Mouse (Mus musculus) splenic B cell, adult 2 months (primary cell): ENCODE data around the gene Cd99l2.

Source experiments
- DNase-seq: peaks from one replicate; pipeline ENCODE4 v3.0.0-alpha.2; 2011; ENCODE audit warnings: low read depth, low spot score
- H3K27me3 ChIP-seq: 2 replicates; pipeline ENCODE4 v1.6.1; 2012; ENCODE audit warnings: mild to moderate bottlenecking, low read length, moderate library complexity, mixed read lengths; ENCODE audit not compliant: control insufficient read depth, poor library complexity, insufficient read depth, severe bottlenecking
- H3K36me3 ChIP-seq: 2 replicates; pipeline ENCODE4 v1.6.1; 2012; ENCODE audit warnings: mild to moderate bottlenecking, low read length, moderate library complexity, mixed read lengths; ENCODE audit not compliant: control insufficient read depth, poor library complexity, insufficient read depth, severe bottlenecking

The Cd99l2 gene

GRCm38 (mm10) chrX:71489353-71489752 is 3.3 kb downstream of the Cd99l2 start:
- peak; percentile 28 for DNase-seq
- H3K36me3 ChIP-seq = no peaks in the 10 kb centered on the region

DNA sequence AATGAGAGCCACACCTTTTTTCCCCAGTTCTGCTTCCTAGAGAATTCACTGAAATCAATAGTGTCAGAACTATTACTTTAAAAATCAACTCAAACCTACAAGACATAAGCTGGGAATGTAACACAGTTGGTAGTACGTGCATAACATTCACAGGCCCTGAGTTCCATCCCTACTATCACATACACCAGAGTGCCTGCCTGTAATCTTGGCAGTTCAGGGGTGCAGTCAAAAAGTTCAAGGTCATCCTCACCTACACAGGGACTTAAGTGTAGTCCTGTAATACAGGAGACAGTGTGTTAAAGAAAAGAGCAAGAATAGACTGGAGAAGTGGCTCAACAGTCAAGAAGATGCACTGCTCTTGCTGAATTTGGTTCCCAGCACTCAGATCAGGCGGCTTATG is 10.4 kb downstream of the Cd99l2 start:
- DNase-seq = no peak
- no peaks in the 10 kb centered on the region for H3K36me3 ChIP-seq

More at GRCm38 (mm10) chrX:71489353-71489752, 3.3 kb downstream of the Cd99l2 start:
- no peaks in the 10 kb centered on the region for H3K27me3 ChIP-seq

DNA sequence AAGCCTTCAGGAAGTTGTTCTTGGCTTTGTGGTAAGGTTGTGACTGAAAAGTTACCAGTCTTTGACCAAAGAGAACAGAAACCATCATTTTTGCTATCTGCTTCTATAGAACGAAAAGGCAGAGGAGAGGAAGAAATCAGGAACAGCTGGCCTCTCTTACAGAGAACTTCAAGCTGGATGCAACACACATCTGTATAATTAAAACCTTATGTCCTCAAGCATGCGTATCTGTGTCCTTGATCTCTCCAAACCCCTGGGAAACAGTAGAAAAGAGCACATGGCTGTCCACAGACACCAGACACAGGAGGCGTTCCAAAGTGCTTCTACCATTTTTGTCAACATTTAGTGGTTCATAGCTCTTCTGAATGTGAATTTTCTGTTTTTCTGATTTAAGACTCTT is 16.7 kb downstream of the Cd99l2 start:
- Histone ChIP-seq H3K27me3 (no peaks in the 10 kb centered on the region), H3K36me3 (no peaks in the 10 kb centered on the region)
- no peak for DNase-seq

More for the DNA sequence above, 10.4 kb downstream of the Cd99l2 start:
- no peaks in the 10 kb centered on the region for H3K27me3 ChIP-seq

DNA sequence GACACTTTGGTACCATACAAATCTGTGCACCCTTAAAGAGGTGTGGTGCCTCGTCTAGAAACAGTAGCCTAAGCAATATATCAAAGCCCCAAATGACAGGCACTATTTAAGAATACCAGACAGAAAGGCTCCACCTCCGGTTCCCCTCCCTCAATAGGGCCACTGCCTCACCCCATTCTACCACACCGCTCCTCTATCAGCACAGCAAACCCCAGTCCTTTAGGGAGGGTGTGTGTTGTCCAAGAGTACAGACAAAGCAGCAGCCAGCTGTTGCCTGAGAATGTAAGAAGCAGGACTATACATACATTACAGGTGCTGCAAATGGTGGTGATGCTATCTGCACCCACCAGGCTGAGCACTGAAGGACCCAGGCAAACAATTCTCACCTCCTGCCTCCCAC is 17.2 kb downstream of the Cd99l2 start:
- Histone ChIP-seq H3K36me3 (no peaks in the 10 kb centered on the region), H3K27me3 (no peaks in the 10 kb centered on the region)
- no peak for DNase-seq

GRCm38 (mm10) chrX:71475084-71475483 is 17.6 kb downstream of the Cd99l2 start:
- DNase-seq = no peak
- Histone ChIP-seq H3K36me3 (no peaks in the 10 kb centered on the region), H3K27me3 (no peaks in the 10 kb centered on the region)

DNA sequence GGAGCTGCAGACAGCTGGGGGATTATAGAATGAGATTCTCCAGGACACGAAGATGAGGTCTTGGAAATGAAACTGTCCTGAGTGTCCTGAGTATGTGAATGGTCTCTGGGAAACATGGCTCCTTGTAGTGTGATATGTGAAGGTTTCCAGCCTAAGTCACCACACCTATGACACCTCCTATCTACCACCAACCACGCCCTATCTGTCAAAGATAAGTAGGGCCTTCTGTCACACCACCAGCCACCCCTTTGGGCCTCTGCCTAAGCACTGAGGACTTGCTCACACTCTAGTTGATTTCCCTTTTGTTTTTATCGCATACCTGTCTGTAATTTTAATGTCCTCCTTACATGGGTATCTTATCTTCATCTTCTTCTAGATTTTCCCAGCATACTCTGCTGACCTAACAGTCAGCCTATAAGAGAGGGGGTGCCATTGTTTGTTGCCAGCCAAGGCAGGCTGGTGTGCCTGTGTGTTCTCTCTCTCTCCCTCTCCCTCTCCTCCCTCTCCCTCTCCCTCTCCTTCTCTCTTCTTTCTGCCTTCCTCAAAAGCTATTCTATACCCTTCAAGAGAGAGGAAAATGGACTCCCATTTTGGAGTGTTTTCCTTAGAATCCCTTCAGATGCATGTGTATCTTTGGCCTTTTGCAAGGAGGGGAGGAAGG is 18.2 kb downstream of the Cd99l2 start:
- Histone ChIP-seq H3K36me3 (no peaks in the 10 kb centered on the region), H3K27me3 (no peaks in the 10 kb centered on the region)
- DNase-seq = no peak

- DNase-seq = no peak
- no peaks in the 10 kb centered on the region for H3K27me3 ChIP-seq
- no peaks in the 10 kb centered on the region for H3K36me3 ChIP-seq
These were observed 23.9 kb downstream of the Cd99l2 start for GRCm38 (mm10) chrX:71468639-71469295.

DNA sequence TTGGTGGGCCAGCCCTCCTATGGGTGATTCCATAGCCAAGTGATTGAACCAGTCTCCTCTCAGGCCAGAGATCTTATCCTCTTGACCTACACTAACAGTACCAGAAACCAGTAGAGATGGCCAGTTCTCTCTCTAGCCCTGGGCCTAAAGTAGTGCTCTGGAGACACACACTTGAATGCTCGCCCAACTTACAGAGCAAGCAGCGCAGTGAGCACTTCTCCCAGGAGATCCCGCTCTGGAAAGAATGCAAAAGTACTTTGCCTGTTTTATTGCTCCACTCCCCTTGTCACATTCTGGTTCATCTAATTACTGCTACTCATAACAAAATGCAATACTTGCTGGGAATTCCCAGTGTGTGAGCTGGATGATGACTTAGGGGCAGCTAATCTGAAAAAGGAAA is 25.2 kb downstream of the Cd99l2 start:
- Histone ChIP-seq H3K27me3 (no peaks in the 10 kb centered on the region), H3K36me3 (no peaks in the 10 kb centered on the region)
- no peak for DNase-seq

GRCm38 (mm10) chrX:71465417-71465816 is 27.2 kb downstream of the Cd99l2 start:
- no peaks in the 10 kb centered on the region for H3K27me3 ChIP-seq
- DNase-seq = no peak
- no peaks in the 10 kb centered on the region for H3K36me3 ChIP-seq

GRCm38 (mm10) chrX:71464138-71464826 is 28.4 kb downstream of the Cd99l2 start:
- Histone ChIP-seq H3K27me3 (no peaks in the 10 kb centered on the region), H3K36me3 (no peaks in the 10 kb centered on the region)
- DNase-seq = no peak

DNA sequence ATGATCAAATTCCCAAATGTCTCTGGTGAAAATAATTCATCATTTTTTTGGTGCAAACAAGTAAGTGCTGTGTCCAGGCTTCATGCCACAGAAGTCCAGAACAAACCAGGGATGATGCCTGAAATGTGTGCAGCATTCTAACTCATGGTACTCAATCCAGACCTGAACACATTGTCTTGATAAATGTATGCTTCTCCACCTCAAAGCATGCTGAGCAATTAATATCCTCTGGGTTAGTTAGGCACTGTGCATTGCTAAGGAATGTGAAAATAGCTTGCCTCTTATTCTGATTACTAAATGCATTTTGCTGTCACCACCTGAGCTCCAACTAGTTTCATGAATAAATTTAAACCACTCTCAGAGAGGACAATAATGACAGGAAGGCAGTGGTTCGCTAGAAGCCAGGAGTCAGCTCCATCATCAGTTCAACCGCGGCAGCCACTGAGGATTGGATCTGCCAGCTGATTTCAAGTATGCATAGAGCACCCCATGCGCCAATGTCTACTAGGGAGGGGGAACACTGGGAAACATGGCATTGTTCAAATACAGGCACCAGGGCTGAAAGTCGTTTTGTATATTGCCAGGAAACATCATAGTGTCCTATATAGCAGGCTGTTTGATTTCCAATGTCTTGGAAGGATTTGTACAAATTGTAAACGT is 36.4 kb downstream of the Cd99l2 start:
- DNase-seq = no peak
- H3K27me3 ChIP-seq = no peaks in the 10 kb centered on the region
- H3K36me3 ChIP-seq = no peaks in the 10 kb centered on the region

- no peaks in the 10 kb centered on the region for H3K36me3 ChIP-seq
- no peak for DNase-seq
- no peaks in the 10 kb centered on the region for H3K27me3 ChIP-seq
These were observed 49.7 kb downstream of the Cd99l2 start for GRCm38 (mm10) chrX:71442916-71443315.

GRCm38 (mm10) chrX:71439473-71439872 is 53.2 kb downstream of the Cd99l2 start:
- DNase-seq = no peak
- no peaks in the 10 kb centered on the region for H3K27me3 ChIP-seq
- no peaks in the 10 kb centered on the region for H3K36me3 ChIP-seq

GRCm38 (mm10) chrX:71435542-71435941 is 57.1 kb downstream of the Cd99l2 start:
- Histone ChIP-seq H3K36me3 (no peaks in the 10 kb centered on the region), H3K27me3 (no peaks in the 10 kb centered on the region)
- no peak for DNase-seq

GRCm38 (mm10) chrX:71434860-71435259 is 57.8 kb downstream of the Cd99l2 start:
- Histone ChIP-seq H3K27me3 (no peaks in the 10 kb centered on the region), H3K36me3 (no peaks in the 10 kb centered on the region)
- no peak for DNase-seq
